Mouse (Mus musculus) Patski (cell line): ENCODE data around the gene Ptprr. TPM values are rescaled to one million over a fixed set of nuclear protein-coding genes. Genes with fewer than 3 reads are reported as not detected.

ENCODE experiments used
- ATAC-seq: fragments of 100-300 bp; one replicate; pipeline ENCODE4 v1.8.0; 2021
- CTCF ChIA-PET: fragments of 350-600 bp; sonication (Branson Sonifier 250); formaldehyde crosslinking; loops from one replicate; lab custom pipeline; 2022; ENCODE audit warnings: inconsistent platforms; lab: Charles Lee
- POLR2A ChIA-PET: fragments of 350-600 bp; sonication (Branson Sonifier 250); formaldehyde crosslinking; loops from one replicate; lab custom pipeline; 2022; ENCODE audit warnings: antibody characterized with exemption, inconsistent platforms; lab: Charles Lee
- DNase-seq: peaks from one replicate; pipeline ENCODE4 v3.0.0-alpha.2; 2011; ENCODE audit warnings: low read depth, low spot score
- H3K27me3 ChIP-seq: fragments of 371-371 bp; one replicate; pipeline ENCODE4 v1.5.1; 2021
- CTCF ChIP-seq: fragments of 100-300 bp; IDR thresholded peaks from one replicate; pipeline ENCODE4 v1.5.1; 2021
- in situ Hi-C: fragments of 300-500 bp; cut with MboI; formaldehyde crosslinking; loops from 3 replicates; pipeline ENCODE4 v1.11.1; 2018; ENCODE audit warnings: low pct_unique_long_range_greater_than_20kb, mixed read lengths
- polyA plus RNA-seq: library from polyadenylated mRNA; unstranded; gene quantifications from one replicate; pipeline ENCODE4 v1.2.3, GENCODE M21; 2021

The Ptprr gene
- polyA plus RNA-seq, 1 experiment from 2014 or later: 0.32 TPM

DNA sequence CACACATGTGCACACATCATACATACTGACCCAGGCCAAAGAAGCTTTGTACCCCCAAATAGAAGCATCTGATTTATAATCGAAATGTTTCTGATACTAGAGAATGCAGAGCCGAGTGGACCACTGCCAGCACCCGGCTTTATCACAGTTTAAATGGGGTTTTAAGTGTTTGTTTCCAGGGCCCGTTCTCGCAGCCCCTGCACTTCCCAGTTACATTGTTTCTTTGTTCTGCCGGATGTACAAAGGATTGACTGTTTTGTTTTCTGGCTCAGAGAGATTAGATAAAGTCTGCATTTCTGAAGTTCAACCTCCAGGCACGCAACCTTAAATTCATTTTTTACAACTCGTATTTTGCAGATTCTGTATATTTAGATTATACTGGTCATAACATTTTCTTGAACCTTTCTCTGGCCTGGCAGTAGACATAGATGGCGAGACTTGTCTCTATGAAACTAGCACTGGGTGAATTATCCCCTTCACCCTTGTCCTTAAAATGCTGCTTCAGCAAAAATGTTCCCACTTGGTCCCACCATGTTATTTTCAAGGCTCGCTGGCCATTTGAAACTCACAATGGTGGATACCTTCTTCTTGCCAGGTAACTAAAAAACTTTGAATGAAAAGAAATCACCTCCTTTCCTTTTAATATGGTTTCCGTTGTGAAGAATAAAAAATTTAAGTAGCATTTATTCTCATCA is 292.6 kb downstream of the Ptprr start:
- H3K27me3 ChIP-seq: no peaks in the 10 kb centered on the region
- ATAC-seq (no peak), DNase-seq (no peak)
- POLR2A ChIA-PET: interaction anchor here (0.7 kb wide), 1 partner anchor 984 kb away, joined by 3 read pairs; no protein-coding TSS in a partner anchor
- in situ Hi-C loops: loop anchor here (25.0 kb wide), 1 partner anchor 223 kb away; no protein-coding TSS in a partner anchor
- no peak for TF ChIP-seq CTCF
- CTCF ChIA-PET: no interaction called here

- H3K27me3 ChIP-seq: no peaks in the 10 kb centered on the region
- peak; percentile 62 for ATAC-seq
- peak; percentile 91 for TF ChIP-seq CTCF
- CTCF ChIA-PET: interaction anchor here (0.8 to 4.4 kb wide), 9 partner anchors 10 to 420 kb away, joined by 3 to 23 read pairs (median 6); no protein-coding TSS in a partner anchor
- in situ Hi-C loops: loop anchor here (5.0 to 25.0 kb wide), 2 partner anchors 112 to 232 kb away; no protein-coding TSS in a partner anchor
- peak; percentile 41 for DNase-seq
- POLR2A ChIA-PET: interaction anchor here (0.7 kb wide), 1 partner anchor 525 kb away, joined by 4 read pairs; no protein-coding TSS in a partner anchor
Measured at GRCm38 (mm10) chr10:116319246-116319645, 301.2 kb downstream of the Ptprr start.

Other genes starting within 250 kb of the Ptprr start
- 0.67 TPM for gene Tspan8, start 201.4 kb upstream of the Ptprr start, polyA plus RNA-seq
- gene 4933416C03Rik, start 95.7 kb downstream of the Ptprr start, polyA plus RNA-seq: not detected